Mouse (Mus musculus) neural tube, embryonic 10.5 days (tissue): ENCODE data around the gene Tubg2.
"Not testable (repeated sequence)": the region's sequence is repeated elsewhere in the genome, so short reads cannot be mapped to it uniquely, and the experiment has no call there.

Experiments
- DNase-seq: peaks from one replicate; pipeline ENCODE4 v3.0.0-alpha.2; 2017; ENCODE audit warnings: low spot score; ENCODE audit errors: extremely low spot score

Gene Tubg2

GRCm38 (mm10) chr11:101138536-101139181, 17.0 kb upstream of the Tubg2 start:
- peak; percentile 61 for DNase-seq

- DNase-seq, result no peak
These were observed 15.4 kb upstream of the Tubg2 start for GRCm38 (mm10) chr11:101140164-101140819.

DNA sequence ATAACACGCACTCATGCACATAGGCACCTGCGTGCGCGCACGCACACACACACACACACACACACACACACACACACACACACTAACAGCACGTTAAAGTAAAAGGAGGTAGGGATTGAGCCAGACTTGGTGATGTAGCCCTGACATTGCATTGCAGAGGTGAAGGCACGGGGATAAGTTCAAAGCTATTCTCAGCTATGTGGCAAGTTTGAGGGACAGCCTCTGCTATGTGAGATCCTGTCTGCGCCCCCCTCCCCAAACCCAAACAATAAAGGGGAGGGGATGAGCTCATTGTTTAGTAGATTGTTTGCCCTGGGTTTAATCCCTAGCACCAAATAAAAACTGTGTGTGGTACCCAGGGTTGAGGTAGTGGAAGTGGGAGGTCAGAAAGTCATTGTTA, 14.6 kb upstream of the Tubg2 start:
- no peak for DNase-seq

GRCm38 (mm10) chr11:101142215-101142967, 13.3 kb upstream of the Tubg2 start:
- no peak for DNase-seq

DNA sequence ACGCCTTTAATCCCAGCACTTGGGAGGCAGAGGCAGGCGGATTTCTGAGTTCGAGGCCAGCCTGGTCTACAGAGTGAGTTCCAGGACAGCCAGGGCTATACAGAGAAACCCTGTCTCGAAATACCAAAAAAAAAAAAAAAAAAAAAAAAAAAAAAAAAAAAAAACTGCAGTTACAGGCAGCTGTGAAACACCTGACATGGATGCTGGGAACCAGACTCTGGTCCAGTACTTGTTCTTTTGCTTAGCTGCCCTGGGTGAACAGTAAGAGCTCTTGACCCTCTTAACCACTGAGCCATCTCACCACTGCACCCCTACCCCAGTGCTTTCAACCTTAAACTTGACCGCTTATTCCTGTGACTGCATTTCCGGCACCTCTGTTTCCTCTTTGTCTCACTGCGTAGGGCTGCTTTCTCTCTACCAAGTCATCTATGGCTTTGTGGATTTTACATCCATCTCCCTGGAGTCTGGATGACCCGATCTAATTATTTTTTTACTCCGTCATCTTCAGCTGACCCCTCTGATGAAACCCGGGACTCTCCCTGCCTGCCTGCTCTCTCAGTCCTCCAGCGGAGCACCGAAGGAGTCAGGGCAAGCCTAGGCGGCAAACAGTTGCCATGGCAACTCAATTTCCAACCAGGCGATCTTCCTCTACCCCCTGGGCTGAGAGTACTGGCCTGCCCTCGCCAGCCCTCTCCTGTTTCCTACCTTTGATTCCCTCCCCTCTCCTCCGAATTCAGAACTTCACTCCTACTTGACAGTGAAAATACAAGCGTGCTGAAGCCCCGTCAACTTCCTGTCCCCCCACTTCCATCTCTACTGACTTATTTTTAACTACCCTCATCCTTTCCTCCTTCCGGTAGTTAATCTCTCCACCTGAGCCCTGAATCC, 12.1 kb upstream of the Tubg2 start:
- DNase-seq, result peak; percentile 64

DNA sequence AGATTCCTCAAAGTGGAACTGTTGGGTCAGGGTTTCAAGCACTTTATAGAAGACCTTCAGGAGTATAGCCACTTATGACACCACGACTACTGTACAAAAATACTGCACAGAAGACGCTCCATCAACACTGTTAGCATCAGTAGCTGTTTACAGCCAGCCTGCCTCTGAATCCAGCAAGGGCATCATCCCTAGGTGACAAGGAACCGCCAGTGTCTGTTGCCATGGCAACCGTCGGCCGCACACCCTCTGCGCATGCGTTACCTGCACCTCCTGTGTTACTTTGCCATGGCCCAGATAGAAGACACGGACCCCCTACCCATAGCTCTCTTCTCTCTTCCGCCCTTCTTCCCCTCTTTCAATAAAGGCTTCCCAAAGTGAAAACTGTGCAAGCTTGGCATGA, 9.3 kb upstream of the Tubg2 start:
- DNase-seq, result no peak

- DNase-seq, result no peak
These were observed 7.0 kb upstream of the Tubg2 start for GRCm38 (mm10) chr11:101148751-101149150.

GRCm38 (mm10) chr11:101149178-101150105, 6.3 kb upstream of the Tubg2 start:
- no peak for DNase-seq

GRCm38 (mm10) chr11:101151063-101151462, 4.6 kb upstream of the Tubg2 start:
- no peak for DNase-seq

GRCm38 (mm10) chr11:101152825-101153224, 2.9 kb upstream of the Tubg2 start:
- DNase-seq, result no peak

- no peak for DNase-seq
These were observed 1.1 kb upstream of the Tubg2 start for GRCm38 (mm10) chr11:101154648-101155047.

- no peak for DNase-seq
These were observed 556 bp upstream of the Tubg2 start for GRCm38 (mm10) chr11:101155151-101155550.

DNA sequence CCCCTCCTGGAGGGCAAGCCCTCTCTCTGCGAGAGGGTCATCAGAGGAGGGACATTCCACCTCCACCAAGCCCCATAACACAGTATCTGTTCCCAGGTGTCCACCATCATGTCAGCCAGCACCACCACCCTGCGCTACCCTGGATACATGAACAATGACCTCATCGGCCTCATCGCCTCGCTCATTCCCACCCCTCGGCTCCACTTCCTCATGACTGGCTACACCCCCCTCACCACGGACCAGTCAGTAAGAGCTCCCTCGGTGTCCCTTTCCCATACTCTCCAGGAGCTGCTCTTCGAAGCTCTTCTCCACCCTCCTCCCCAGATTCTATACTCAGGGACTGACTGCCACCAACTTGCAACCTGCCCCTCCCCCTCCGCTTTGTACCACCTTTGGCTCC, 4.4 kb downstream of the Tubg2 start:
- DNase-seq, result not testable (repeated sequence)

GRCm38 (mm10) chr11:101160981-101161505, 5.3 kb downstream of the Tubg2 start:
- DNase-seq, result not testable (repeated sequence)

DNA sequence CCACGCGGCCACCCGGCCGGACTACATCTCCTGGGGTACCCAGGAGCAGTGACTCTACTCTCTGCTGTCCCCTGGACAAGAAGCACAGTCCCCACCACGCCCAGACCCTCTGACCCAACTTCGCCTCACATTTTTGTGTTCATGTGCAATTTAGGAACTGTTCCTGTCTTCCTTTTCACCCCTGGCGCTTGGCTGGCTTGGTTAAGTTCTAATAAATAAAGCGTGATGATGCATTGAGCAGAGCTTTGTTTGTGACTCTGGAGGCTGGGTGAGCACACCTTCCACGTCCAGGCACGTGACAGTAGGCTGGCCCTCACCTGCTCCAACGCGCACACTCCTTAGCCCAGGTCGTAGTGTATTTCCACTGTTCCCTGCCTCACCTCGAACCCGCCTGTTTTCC, 5.8 kb downstream of the Tubg2 start:
- DNase-seq, result no peak

GRCm38 (mm10) chr11:101162301-101162700, 6.6 kb downstream of the Tubg2 start:
- no peak for DNase-seq

DNA sequence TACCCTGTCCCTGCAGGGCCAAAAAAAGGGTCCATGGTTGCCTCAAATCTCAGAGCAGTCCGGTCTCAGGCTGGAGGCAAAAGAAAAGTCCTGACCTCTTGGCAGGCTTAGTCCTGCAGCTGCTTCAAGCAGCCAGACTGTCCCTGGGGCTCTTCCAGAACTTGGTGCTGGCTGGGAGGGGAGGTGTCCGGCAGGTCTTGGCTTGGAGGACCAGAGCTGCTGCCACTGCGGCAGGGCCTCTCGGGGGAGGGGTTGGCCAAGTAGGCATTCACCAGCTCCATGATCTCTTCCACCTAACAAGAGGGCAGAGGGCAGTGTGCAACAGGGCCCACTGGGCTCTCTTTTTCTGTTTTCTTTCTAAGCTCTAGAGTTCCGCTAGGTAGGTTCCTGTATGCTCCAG, 7.1 kb downstream of the Tubg2 start:
- no peak for DNase-seq

- peak; percentile 47 for DNase-seq
These were observed 8.0 kb downstream of the Tubg2 start for GRCm38 (mm10) chr11:101163476-101164350.

- DNase-seq, result peak; percentile 43
These were observed 8.6 kb downstream of the Tubg2 start for GRCm38 (mm10) chr11:101164351-101164665.
